Mouse (Mus musculus) cerebellum, postnatal 10 days (tissue): ENCODE measurements at regions not wholly inside any gene's neighbourhood (a gene's known extent, or its start where the extent isn't known, plus 50 kb on each side); places are given as distances from the start of the nearest gene placed in this dataset.

ENCODE experiments used
- DNase-seq, 2 experiments: peaks; one replicate each; pipeline ENCODE4 v3.0.0; 2021; ENCODE audit warnings: mixed read lengths in 2 of 2

DNA sequence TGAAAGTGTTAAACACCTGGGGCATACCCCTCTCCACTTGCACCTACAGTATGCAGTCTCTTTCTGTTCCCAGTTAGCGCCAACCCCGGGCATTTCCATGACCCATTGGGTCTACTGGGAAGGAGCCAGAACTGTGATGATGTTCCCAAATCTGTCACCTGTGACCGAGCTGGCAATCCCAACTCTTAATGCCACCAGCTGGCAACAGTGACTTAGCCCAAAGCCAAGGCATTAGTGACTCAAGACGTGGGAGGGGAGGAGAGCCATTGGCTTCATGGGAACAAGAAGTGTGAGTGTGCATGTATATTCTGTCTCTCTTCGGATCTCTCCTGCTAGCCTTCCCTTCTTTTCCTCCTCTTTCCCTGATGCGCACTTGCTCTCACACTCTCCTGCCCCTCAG lies 178.9 kb upstream of the Cadm1 start:
- DNase-seq = peak; percentile 80 to 83

DNA sequence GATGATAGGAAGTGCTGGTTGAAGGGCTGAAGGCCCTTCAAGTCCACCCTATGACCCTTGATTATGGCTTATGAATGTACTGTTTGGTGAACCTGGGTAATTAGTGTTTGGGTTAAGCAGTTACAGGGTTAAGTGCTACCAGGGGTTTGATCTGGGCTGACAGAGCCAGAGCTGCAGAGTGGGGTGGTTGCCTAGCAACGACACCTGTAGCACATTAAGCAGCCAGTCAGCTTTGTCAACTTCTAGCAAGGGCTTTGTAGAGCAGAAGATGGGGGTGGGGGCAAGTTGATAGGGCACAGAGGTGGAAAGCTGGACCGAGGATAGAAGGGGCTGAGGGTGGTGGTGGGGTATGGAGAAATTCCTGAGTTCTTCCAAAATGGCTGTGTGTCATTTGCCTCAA lies 177.0 kb upstream of the Cadm1 start:
- no peak for DNase-seq

DNA sequence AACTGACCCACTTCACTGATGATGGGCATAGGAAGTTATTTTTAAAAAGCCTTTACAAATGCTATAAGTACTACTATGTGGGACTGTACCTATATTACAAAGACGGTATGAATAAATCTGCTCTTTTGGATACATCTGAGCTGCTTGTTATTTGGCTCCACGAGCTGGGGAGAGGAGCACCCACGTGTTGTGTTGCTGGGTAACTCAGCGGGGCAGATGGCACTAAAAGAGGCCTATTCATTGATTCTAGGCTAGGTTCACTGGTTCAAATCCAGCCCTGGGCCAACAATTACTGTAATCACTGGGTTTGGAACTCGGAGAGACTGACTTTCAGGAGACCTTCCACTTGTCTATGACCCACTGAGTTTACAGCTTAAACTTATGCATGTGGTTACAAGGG lies 176.0 kb upstream of the Cadm1 start:
- no peak for DNase-seq

DNA sequence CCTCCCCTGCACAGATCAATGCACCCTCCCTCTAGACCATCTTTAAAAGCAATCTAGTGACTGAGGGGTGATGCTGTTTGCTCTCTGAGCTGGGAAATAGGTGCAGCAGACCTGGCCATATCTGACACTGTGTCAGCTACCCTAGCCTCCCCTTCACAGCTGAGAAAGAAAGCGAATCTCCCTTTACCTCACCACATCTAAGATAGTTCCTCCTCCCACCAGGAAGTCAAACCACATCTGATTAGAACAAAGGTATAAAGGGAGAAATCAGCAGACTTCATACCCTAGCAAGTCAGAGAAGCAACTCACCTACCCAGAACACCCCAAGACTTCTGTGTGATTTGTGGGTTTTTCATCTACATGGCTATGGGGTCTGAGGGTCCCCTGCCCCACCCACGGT lies 175.6 kb upstream of the Cadm1 start:
- DNase-seq = no peak

DNA sequence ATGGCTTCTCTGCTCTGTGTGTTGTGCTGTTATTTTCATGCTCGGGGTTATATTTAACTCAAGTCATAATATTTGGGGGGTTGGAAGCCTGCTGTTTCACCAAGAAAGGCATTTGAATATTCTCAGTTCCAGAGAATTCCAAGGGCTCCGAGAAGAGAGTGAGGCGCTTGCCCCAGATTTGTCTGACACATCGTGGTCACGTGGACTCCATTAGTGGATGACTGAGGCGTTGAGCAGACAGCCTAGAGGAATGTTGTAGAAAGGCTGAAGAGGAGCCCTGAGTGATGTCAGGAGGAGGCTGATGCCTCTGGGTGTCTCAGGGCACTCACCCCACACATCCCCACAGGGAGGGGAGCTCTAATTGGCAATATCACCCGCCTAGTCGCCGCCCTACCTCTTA lies 175.1 kb upstream of the Cadm1 start:
- DNase-seq = no peak

DNA sequence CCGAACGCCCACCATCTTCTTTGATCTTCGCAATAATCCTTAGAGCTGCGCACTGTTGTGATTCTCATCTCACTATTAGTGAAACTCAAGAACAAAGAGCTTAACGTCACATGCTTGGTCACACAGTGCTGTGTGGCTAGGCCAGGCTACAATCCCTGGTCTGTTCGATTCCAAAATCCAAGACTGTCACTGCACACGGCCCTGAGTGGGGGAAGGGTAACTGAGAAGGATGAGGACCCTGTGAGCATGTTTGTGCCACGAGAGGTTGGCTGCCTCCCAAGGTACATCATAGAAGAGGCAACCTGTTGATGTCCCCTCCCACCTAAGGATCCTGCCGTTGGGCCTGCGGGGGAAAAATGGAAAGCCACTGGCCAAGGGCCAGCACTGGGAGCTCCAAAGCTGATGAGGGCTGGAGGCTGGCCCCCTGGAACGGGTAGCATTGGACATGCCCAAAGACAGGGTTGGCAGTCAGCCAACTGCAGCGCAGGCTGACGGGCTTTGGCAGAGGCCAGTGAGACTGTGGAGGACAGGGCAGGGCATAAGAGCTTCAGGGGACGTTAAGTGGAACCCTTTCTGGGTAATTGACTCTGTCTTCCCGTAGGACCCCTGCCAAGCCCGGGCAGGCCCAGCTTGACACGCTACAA lies 172.1 kb upstream of the Cadm1 start:
- DNase-seq = peak; percentile 88 to 93

DNA sequence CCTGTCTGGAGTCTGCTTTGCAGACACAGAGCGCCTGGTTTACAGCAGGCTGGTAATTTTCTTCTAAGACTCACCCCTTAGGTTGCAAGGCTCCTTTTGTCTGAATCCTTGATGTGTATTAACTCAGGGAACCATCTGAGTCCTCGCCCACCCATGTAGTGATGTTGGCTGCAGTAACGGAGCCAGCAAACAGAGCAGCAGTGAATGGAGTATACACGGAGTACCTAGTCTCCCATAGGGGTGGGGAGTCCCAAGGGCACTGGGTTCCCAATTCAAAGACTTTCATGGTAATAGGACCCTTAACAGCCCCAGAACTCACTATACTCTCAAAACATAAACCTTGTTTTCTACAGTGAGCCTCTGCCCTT lies 171.6 kb upstream of the Cadm1 start:
- no peak for DNase-seq

DNA sequence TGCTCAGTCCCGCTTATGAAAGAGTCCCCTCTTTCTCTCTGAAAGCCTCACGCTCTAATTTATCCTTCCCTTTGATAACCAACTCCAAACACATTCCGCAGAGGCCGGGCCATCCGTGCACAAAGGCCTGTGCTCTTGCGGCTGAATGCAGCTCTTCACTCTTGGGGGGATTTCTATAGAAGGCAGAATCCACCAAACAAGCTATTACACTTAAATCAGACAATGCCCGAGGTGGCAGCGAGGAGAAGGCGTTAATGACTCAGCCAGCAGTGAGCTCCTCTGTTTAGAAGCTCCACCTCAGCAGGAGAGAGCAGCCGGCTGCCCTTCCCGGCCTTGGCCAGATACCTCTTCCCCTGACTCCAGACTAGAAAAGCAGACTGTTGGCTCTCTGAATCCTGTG lies 166.9 kb upstream of the Cadm1 start:
- peak in 1 of 2 experiments; percentile 36 for DNase-seq

DNA sequence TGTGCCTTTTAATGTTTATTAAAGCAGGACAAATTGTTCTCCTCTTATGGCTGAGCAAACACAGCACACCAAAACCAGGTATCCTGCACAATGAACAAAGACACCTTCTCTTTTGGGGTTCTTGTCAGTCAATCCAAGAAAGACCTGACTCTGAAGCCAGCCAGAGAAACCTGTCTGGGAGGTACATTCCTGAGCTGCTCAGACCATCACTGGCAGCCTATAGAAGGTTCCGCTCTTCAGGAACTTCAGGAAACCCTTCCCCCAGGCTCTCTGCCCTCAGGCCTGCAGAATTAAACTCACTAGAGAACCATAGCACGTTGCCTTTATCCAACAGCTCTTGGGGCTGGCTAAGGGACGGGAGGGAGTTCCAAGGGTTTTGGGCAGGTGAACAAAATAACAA lies 165.2 kb upstream of the Cadm1 start:
- DNase-seq = no peak

DNA sequence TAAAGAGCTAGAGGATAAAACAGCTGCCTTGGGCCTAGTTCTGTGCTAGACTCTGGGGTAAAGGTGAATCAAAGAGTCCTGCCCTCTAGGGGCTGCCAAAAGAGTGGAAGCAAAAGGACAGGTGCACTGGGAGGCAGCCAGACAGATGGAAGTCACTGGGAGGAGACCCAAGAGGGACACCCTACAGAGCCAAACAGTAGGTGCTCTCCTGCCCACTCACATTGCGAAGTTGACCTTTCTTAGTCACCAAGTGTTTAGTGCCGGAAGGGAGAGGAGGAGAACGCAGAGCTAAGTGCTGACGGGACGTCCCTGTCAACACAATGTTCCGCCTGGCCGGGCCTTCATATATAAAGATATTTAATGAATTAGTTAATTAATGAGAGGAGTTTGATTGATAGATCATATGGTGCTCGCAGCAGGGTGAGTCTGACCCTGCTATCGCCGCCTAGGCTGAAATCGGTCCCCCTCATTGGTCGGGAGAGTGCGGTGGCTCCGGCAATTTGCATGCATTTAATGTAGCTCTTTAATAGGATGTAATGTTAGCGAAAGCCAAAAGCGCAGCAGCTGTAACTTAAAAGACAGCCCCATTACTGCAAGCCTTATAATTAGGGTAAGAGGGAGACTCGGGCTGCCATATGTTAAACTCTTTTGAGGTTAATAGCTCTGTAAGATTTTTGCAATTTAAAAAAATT lies 162.6 kb upstream of the Cadm1 start:
- no peak for DNase-seq

DNA sequence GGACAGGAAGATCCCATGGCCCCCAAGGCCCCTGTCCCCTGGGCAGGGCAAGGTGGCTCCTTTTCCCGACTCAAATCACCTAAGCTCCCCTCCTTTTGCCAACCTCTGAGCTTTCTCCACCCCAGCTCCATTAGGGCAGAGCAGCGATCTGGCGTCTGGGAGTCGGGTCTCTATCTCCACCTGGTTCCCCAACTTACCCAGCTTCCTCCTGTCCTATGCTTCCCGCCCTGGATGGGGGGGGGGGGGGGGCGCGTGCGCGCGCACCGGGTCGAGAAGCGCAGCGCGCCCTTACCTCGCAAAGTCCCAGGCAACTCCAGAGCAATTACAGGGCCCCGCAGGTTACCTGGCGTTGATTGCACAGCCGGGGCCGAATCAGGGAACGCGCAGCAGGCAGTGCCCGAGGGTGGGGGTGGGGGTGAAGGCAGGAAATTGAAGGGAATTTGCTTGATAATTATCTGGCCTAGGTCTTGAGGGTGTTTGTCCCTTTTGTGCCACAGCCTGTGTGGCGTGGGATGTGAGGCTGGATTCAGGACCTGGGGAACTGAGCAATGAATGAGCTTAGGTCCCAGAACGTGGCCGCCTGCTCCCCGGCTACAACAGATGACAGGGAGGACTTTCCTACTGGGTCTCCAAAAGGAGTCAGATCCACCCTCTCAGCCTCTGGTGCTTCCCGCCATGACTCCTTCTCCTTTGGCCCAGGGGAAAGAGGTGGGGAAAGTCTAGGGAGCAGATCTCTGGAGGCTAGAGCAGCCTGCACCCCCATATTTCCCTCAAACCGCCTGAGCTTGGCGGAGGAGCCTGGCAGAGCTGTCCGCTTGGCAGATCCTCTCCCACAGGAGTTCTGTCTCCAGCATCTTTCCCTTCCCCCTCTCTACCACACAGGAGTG lies 161.7 kb upstream of the Cadm1 start:
- DNase-seq = peak; percentile 50 to 52

DNA sequence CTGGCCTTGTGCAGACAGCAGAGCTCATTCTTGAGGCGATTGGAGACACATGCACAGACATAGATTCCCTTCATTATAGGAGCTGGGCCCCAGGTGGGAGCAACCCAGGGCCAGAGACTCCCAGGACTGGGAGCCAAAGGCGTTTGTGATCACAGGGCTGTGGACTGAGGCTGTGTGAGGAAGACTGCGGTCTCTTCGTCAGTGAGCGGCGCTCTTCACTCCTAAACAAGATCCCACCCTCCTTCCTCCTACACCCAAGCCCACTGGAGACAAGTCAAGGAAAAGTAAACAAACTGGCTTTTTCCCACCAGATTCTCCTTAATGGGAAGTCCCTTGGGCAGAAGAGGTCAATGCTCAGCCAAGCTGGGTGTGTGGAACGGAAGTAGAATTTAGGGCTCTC lies 157.7 kb upstream of the Cadm1 start:
- DNase-seq = no peak

DNA sequence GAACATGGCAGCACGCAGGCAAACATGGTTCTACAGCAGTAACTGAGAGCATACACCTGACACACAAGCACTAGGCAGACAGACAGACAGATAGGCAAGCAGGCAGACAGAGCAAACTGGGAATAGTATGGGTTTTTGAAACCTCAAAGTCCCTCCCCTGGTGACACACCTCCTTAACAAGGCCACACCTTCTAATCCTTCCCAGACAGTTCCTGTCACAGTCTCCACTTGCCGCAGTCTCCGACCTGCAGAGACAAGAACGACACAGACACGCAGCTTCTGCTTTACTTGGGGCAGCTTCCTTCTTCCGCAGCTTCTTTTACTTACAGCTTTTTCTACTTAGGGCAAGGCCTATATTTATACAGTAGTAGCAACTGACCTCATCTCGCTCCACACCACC lies 155.9 kb upstream of the Cadm1 start:
- DNase-seq = no peak

DNA sequence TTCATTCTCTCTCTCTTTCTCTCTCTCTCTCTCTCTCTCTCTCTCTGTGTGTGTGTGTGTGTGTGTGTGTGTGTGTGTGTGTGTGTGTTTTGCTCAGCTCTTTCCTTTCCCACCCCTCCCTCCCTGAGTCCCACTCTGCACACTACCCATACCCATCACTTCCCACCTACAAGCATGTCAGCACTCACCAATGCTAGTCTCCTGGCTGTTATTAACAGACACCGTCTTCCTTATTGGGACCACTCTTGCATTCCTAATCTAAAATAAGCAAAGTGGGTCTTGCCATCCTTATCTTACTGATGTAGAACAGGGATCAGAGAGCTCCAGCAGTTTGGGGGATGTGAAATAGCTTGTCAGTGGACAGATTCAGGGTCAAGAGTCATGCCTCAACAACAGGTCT lies 153.3 kb upstream of the Cadm1 start:
- DNase-seq = no peak

DNA sequence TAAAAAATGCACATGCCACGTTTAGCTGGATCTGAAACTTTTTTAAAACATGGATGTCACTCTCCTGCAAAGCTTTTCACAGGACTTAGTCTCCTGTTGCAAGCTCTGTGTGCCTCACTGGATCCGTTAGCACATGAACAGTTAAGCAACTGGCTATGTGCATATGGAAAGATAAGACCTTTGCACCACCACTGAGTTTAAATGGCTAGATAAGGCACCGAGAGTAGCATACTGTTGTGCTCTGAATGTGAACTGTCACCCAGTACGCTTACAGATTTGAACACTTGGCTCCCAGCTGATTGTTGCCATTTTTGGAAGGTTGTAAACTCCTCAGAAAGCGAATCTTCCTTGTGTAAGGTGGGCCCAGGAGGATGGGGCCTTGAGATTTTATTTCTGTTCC lies 151.4 kb upstream of the Cadm1 start:
- no peak for DNase-seq

DNA sequence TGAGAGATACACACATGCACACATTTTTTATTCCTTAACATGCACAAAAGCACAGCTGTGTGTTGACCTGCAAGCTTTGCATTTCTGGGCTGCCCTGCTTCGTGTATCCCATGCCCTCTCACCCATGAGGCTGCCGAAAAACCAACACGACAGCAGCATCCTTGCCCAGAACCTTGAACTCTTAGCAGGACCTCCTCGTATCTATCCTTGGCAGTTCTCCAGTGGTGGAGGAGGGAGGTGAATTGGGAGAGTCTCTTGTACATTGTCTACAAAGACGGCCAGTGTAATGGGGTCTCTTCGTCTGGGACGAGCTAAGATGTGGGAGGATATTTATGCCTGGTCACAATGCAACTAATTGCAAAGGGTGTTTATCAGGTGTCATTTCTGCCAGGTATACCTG lies 149.6 kb upstream of the Cadm1 start:
- no peak for DNase-seq

DNA sequence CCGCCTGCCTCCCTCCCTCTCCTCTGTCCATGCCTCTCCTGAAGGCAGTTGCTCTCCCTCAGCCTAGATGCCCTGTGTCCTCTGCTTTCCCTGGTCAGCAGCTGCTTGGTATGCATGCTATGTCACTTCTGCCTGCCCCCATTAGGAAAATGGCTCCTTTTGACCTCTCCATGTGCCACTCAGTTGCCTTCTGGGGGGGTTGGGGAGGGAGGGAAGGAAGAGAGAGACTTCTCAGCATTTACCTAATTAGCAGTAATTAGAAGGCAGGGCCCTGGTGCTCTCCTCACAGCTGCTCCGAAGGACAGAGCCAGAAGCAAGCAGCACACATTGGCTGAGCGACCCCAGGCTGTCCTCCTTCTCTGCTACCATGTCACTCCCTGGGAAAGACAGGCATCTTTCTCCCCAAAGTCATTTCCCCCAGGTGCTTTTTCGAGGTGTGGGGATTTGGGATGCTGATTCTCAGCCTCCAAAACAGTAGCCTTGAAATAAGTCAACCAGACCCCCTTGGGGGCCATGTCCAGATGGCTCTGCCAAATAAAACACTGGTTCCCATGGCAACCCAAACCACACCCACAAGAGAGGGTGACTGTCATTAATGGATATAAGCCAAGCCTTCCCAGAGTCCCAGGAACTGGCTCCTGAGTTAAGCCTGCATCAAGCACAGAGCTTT lies 145.7 kb upstream of the Cadm1 start:
- DNase-seq = peak; percentile 64 to 70

DNA sequence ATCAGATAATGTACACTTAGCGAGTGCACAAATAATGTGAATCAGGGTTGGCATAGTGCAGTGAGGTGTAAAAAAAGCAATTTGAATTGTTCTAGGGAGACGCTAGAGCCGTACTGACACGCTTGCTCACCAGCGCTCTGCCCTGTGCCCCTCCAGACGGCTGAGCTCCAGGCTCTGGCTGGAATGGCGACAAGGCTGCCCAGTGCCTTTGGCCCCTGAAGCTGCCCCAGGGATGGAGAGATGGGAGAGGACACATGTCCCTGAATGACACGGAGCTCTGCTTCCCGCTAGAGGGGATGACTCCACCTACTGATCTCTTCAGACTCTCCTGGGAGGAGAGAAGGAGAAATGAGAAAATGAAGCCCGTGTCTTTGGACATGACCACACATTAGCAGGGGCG lies 143.3 kb upstream of the Cadm1 start:
- peak; percentile 58 to 60 for DNase-seq

DNA sequence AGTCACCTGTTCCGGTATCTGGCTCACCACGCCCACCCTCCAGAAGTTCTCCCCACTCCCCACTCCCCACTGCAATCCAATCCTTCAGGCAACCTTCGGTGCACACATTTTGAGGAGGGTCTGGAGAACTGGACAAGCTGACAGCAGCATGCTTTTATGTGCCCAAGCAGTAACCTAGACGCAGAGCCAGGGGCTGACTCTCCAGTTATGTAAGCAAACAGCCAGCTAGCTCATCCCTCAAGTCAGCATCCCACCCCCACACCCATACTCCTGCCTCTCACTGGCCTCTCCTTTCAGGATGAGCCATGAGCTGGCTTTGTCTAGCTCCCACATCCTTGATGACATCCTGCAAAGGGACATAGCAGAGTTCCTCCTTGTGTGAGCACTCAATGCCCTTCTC lies 142.8 kb upstream of the Cadm1 start:
- peak in 1 of 2 experiments; percentile 25 for DNase-seq

DNA sequence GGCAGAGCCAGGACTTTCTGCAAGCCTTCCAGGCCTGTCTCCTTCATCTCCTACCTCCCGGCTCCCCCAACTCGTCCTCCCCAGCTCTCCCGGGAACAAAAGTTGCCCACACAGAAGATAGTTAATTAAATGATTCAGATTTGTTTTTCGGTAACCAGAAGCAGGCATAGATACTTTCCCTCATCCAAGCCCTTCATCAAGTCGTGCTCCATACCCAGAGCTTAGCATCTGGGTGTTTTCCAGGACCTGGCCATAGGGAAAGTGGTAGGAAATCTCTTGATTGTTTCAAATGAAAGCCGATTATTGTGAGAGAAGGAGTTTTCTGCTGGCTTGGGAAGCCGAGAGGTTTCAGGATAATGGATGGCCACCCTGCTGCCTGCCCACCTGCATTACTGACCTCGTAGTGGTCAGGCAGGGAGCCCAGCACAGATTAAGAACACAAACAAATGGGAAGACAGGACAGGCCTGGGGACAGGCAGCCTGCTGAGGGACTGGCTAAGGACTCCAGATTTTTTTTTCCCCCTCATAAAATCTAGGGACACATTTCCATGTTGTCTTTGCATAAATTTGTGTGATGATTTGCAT lies 142.2 kb upstream of the Cadm1 start:
- DNase-seq = peak; percentile 48 to 61

DNA sequence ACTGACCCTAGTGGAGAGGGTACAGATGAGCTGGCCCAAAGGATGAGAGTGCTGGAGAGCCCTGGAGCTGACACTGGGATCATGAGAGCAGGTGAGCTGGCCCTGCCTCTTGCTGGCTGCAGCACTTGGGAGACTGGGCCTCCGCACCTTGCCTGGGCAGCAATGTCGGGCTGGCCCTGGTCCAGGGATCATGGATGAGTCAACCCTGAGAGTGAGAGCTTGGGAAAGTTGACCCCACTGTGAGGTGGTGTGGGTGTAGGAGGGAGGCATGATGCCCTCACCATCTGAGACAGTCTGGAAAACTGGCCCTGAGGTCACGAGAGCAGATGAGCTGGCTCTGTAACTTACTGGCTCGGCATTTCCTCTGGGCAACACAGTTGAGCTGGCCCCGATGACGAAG lies 140.1 kb upstream of the Cadm1 start:
- peak; percentile 39 to 52 for DNase-seq

DNA sequence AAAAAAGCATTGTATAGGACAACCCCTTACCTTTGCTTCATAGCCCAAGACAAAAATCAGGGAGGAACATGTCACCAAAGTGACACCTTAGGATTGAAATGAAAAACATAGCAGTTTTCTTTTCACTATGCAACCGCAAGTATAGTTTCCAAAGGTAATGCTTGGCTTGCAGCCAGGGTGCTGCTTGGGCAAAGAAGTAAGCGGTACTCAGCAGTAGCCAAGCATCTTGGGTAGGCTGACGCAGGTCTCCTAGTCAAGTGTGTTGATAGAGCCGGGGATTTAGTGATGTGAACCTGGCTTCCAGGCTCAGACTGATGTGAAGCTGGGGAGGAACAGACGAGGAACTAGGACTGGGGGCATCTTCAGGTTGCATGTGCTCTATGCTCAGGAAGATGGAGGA lies 138.3 kb upstream of the Cadm1 start:
- no peak for DNase-seq

DNA sequence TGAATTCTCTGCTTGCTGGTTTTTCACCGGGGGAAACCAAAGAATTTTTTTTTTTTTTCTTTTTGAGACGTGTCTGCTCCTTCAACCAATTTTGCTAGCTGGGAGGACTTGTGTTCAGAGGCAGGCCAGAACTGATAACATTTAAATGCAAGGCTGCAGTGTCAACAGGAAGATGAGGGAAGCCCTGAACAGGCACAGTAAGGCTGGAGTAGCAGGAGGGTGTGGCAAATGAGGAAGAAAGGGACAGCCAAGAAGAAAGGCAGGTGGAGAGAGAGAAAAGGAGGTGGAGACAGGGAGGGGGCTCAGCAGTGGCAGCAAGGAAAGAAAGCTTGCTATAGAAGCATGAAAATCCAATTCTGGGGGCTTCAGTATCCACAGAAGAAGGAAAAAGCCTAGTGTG lies 130.4 kb upstream of the Cadm1 start:
- no peak for DNase-seq
